Mouse (Mus musculus) liver, embryonic 14.5 days (tissue): ENCODE measurements at regions not wholly inside any gene's neighbourhood (a gene's known extent, or its start where the extent isn't known, plus 50 kb on each side); places are given as distances from the start of the nearest gene placed in this dataset.

Experiments
- ATAC-seq: fragments of 200-750 bp; cut with Nextera tagmentation; 2 replicates; pipeline ENCODE4 v1.8.0; 2017; ENCODE audit warnings: moderate number of reproducible peaks, mild to moderate bottlenecking, moderate library complexity; ENCODE audit not compliant: insufficient read depth
- DNase-seq, 3 experiments: peaks; one replicate each; pipeline ENCODE4 v3.0.0-alpha.2; 2012 to 2013; ENCODE audit warnings: low read depth in 3 of 3, low spot score in 3 of 3
- H3K27ac ChIP-seq: fragments of 300-500 bp; sonication (generic); 2 replicates; pipeline ENCODE4 v1.5.1; 2014; ENCODE audit warnings: moderate library complexity, mild to moderate bottlenecking, control low read depth, inconsistent platforms
- H3K27me3 ChIP-seq: fragments of 300-500 bp; sonication (generic); 2 replicates; pipeline ENCODE4 v1.6.1; 2014; ENCODE audit warnings: mild to moderate bottlenecking, low read length, moderate library complexity; ENCODE audit not compliant: control insufficient read depth, insufficient read depth
- H3K36me3 ChIP-seq: fragments of 300-500 bp; sonication (generic); replicated peaks from 2 replicates; pipeline ENCODE4 v1.6.1; 2014; ENCODE audit warnings: low read depth; ENCODE audit not compliant: control insufficient read depth, insufficient read depth
- H3K4me1 ChIP-seq, 2 experiments: fragments of 200-500 bp in 1 of 2; fragments of 300-500 bp in 1 of 2; sonication (generic) in 1 of 2; replicated peaks; 2 replicates each; pipeline ENCODE4 v1.6.1; 2012 to 2014; ENCODE audit warnings: antibody characterized with exemption in 1 of 2, inconsistent platforms in 1 of 2, low read length in 1 of 2; ENCODE audit not compliant: control insufficient read depth in 2 of 2, insufficient read depth in 2 of 2
- H3K4me2 ChIP-seq: fragments of 300-500 bp; sonication (generic); 2 replicates; pipeline ENCODE4 v1.6.1; 2014; ENCODE audit warnings: low read depth, mild to moderate bottlenecking, control low read depth, moderate library complexity
- H3K4me3 ChIP-seq, 2 experiments: fragments of 200-500 bp in 1 of 2; fragments of 300-500 bp in 1 of 2; sonication (generic) in 1 of 2; 2 replicates each; pipeline ENCODE4 v1.5.1; 2012 to 2014; ENCODE audit warnings: low read depth in 2 of 2, low read length in 2 of 2, mild to moderate bottlenecking in 2 of 2, control low read depth in 1 of 2, inconsistent platforms in 1 of 2, moderate library complexity in 1 of 2; ENCODE audit not compliant: insufficient read depth in 1 of 2
- H3K9ac ChIP-seq: fragments of 300-500 bp; sonication (generic); replicated peaks from 2 replicates; pipeline ENCODE4 v1.6.1; 2014; ENCODE audit warnings: mild to moderate bottlenecking, control low read depth, moderate library complexity
- H3K9me3 ChIP-seq: fragments of 300-500 bp; sonication (generic); 2 replicates; pipeline ENCODE4 v1.6.1; 2016; ENCODE audit warnings: low read length, mixed read lengths; ENCODE audit not compliant: control insufficient read depth
- CTCF ChIP-seq: IDR thresholded peaks from 2 replicates; pipeline ENCODE4 v1.5.1; 2016; ENCODE audit warnings: antibody characterized with exemption, low read depth, control low read depth
- EP300 ChIP-seq: IDR thresholded peaks from 2 replicates; pipeline ENCODE4 v1.6.1; 2016; ENCODE audit warnings: antibody characterized with exemption, low read depth
- whole genome bisulfite sequencing: fragments of 180-500 bp; shearing (Covaris S2); extraction: QIAGEN DNeasy Blood & Tissue Kit; methylation state at CpG from one replicate; pipeline ENCODE4 v1.1.7; 2014; ENCODE audit not compliant: insufficient replicate concordance; 5-methylcytosine and 5-hydroxymethylcytosine counted together

DNA sequence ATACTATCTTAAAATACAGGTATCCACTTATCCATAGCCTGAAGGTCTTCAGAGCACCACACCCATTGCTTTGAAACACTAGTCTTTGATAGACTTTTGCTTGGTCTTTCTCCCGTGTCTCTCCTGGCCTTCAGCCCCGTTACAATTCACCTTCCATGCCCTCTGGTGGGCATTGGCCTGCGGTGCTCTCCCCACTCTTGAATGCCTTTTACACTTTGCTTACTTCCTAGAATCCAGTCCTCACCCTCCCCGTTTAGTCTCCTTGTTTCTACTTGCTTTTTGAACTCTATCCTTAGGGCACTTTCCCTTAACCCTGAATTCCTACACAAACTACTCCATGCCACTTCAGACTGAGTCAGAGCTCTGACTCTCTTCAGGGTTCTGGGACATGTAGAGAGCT lies 156.6 kb downstream of the Barhl2 start:
- Histone ChIP-seq H3K27me3 (no peaks in the 10 kb centered on the region), H3K27ac (no peak overlapping the region), H3K9ac (no peak overlapping the region), H3K4me3 (no peak overlapping the region), H3K36me3 (no peaks in the 10 kb centered on the region), H3K4me2 (no peak overlapping the region), H3K9me3 (no peaks in the 10 kb centered on the region), H3K4me1 (peaks cover 0 to under 1% of the 10 kb centered on the region in 2 experiments; a peak in 1 of 4 replicates)
- ATAC-seq (no peak), DNase-seq (no peak)
- WGBS, result 36% methylated on average over 4 of the region's 4 CpGs
- TF ChIP-seq EP300 (no peak), CTCF (no peak)

DNA sequence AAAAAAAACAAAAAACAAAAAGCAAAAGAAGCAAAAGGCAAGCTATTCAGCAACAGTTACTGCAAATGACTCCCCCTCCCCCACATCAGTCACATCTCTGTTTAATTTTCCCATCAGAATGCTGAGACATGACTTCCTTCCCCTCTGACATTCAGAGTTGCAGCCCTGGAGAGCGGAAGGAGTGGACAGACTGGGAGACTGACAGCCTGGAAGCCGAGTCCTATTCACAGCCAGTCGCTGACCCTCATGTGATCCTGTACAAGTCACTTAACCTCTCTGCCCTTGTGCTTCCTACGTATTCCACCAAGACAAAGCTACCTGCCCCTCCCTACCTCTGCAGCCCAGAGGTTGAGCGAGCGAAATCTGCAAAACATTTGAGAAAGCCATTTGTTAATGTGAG lies 161.2 kb downstream of the Barhl2 start:
- no peak for ATAC-seq
- Histone ChIP-seq H3K9ac (no peak overlapping the region), H3K36me3 (no peaks in the 10 kb centered on the region), H3K9me3 (no peaks in the 10 kb centered on the region), H3K27ac (no peak overlapping the region), H3K4me1 (peaks cover 0 to 8% of the 10 kb centered on the region in 2 experiments; a peak in 2 of 4 replicates), H3K4me2 (no peak overlapping the region), H3K4me3 (no peak overlapping the region), H3K27me3 (no peaks in the 10 kb centered on the region)
- 28% methylated on average over 6 of the region's 6 CpGs for WGBS
- TF ChIP-seq CTCF, result no peak
- DNase-seq, result no peak

DNA sequence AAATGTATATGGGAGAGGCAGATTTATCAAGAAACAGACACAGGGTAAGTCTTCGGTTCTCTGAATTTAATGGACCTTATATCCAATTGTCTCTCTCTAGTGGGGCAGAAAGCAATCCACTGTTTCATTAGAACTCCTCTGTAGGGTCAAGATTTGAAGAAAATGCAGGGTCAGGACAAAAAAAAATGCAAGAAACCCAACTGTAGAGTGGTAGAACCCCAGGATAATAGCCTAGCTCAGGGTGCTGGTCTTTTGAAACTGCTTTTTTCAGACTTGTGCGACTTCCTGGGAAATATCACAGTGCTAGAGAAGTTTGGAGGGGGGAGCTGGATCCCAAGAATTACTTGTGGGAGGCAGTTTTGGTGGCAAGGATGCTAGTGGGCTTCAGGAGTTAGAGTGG lies 162.0 kb downstream of the Barhl2 start:
- H3K4me3 ChIP-seq, result no peak overlapping the region
- no peaks in the 10 kb centered on the region for H3K27me3 ChIP-seq
- DNase-seq (no peak), ATAC-seq (no peak)
- TF ChIP-seq CTCF, result no peak
- TF ChIP-seq EP300, result no peak
- H3K4me2 ChIP-seq, result no peak overlapping the region
- H3K4me1 ChIP-seq, result peaks cover 0 to 8% of the 10 kb centered on the region in 2 experiments; a peak in 2 of 4 replicates
- H3K27ac ChIP-seq, result no peak overlapping the region
- no peak overlapping the region for H3K9ac ChIP-seq
- WGBS, result 49% methylated on average over 2 of the region's 2 CpGs
- H3K36me3 ChIP-seq, result no peaks in the 10 kb centered on the region
- no peaks in the 10 kb centered on the region for H3K9me3 ChIP-seq

DNA sequence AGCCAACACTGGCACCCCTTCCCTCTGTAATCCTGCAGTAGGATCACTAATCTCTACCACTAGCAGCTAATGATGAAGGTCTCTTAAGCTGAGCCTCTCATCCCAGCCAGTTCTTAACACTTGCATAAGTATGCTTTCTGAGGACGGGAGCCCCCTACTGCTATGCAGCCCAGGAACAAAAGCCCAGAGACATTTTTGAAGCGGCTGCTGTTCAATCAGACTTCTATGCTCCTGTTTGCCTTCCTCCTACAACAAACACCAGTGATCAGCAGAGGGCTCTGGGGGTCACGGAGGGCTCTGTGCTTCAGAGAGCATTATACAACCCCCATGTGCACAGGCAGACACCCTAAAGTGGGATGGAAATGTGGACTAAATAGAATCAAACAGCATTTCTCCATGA lies 162.4 kb downstream of the Barhl2 start:
- TF ChIP-seq CTCF (no peak), EP300 (no peak)
- WGBS, result 24% methylated on average over 3 of the region's 3 CpGs
- Histone ChIP-seq H3K4me1 (peaks cover 0 to 8% of the 10 kb centered on the region in 2 experiments; a peak in 2 of 4 replicates), H3K27ac (no peak overlapping the region), H3K4me3 (no peak overlapping the region), H3K4me2 (no peak overlapping the region), H3K9ac (no peak overlapping the region), H3K36me3 (no peaks in the 10 kb centered on the region), H3K27me3 (no peaks in the 10 kb centered on the region), H3K9me3 (no peaks in the 10 kb centered on the region)
- ATAC-seq, result no peak
- DNase-seq, result no peak

DNA sequence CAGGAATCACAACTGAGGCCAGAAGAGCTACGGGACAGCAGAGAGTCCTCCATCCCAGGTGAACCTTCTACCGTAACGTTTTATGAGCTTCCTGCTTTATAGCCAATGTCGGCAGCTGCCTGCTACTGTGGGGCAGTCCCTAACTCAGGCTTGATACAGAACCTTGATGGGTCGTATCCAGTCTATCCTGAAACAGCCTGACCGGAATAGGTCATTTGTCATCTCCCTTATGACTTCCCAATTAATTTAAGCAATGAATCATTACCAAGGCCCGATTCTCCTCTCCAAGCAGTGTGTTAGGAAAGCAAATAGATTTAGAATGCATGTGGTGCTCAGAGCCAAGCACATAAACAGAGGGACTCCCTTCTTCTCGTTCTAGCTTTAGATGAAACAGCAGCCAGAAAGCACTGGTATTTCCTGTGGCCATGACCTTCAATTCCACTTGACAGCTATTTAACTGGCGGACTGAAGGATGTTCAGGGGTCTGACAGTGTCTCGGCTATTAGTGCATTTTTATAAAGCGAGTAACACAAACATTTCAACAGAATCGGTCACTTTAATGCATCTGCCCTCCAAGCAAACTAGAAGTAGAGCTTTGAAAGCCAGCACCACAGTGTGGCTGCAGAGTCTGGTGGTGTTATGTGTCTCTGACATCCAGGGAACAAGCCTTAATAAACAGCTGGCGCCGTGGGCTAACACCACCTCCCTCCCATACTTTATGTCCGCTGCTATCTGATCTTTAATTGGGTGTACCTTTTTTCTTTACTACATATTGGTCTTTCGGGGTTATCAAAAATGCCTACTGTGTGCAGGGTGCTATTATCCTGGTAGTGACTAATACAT lies 165.4 kb downstream of the Barhl2 start:
- DNase-seq, result no peak
- TF ChIP-seq EP300, result no peak
- TF ChIP-seq CTCF, result no peak
- 57% methylated on average over 16 of the region's 16 CpGs for WGBS
- ATAC-seq, result no peak
- Histone ChIP-seq H3K4me2 (no peak overlapping the region), H3K9ac (no peak overlapping the region), H3K4me1 (peaks cover 0 to 8% of the 10 kb centered on the region in 2 experiments; a peak in 2 of 4 replicates), H3K9me3 (no peaks in the 10 kb centered on the region), H3K27ac (no peak overlapping the region), H3K36me3 (no peaks in the 10 kb centered on the region), H3K4me3 (no peak overlapping the region), H3K27me3 (no peaks in the 10 kb centered on the region)
